Mouse (Mus musculus): ENCODE results near the gene Ank3. TPM values are rescaled to one million over a fixed set of nuclear protein-coding genes. Genes with fewer than 3 reads are reported as not detected.

Ank3 gene
- polyA plus RNA-seq, 1 experiment from 2014 or later, result 76.6 TPM

- Histone ChIP-seq H3K4me1 (replicated peaks) (no peaks in the 10 kb centered on the region), H3K4me3 (no peak overlapping the region), H3K9ac (no peak overlapping the region), H3K9me3 (no peaks in the 10 kb centered on the region), H3K27ac (replicated peaks) (no peak overlapping the region), H3K27me3 (no peaks in the 10 kb centered on the region), H3K4me2 (no peak overlapping the region), H3K36me3 (peaks cover 37% of the 10 kb centered on the region)
- WGBS, result 35% methylated on average over 4 of the region's 4 CpGs
- ATAC-seq (ENCODE audit: low FRiP score, low read depth), result no peak
These were observed 489.8 kb downstream of the Ank3 start for GRCm38 (mm10) chr10:69888399-69888798.

GRCm38 (mm10) chr10:69889779-69890178 lies 491.2 kb downstream of the Ank3 start:
- no peak overlapping the region for H3K4me2 ChIP-seq
- no peaks in the 10 kb centered on the region for H3K4me1 ChIP-seq (replicated peaks)
- no peaks in the 10 kb centered on the region for H3K9me3 ChIP-seq
- no peak overlapping the region for H3K9ac ChIP-seq
- no peak overlapping the region for H3K27ac ChIP-seq (replicated peaks)
- ATAC-seq (ENCODE audit: low FRiP score, low read depth), result no peak
- H3K27me3 ChIP-seq, result no peaks in the 10 kb centered on the region
- 19% methylated on average over 6 of the region's 6 CpGs for WGBS
- H3K4me3 ChIP-seq, result no peak overlapping the region
- H3K36me3 ChIP-seq, result peaks cover 29% of the 10 kb centered on the region

- no peak for ATAC-seq (ENCODE audit: low FRiP score, low read depth)
- peaks cover 25% of the 10 kb centered on the region for H3K36me3 ChIP-seq
- WGBS, result 88% methylated on average over 11 of the region's 11 CpGs
- H3K27ac ChIP-seq (replicated peaks), result no peak overlapping the region
- no peaks in the 10 kb centered on the region for H3K27me3 ChIP-seq
- no peaks in the 10 kb centered on the region for H3K4me1 ChIP-seq (replicated peaks)
- H3K4me2 ChIP-seq, result no peak overlapping the region
- no peak overlapping the region for H3K4me3 ChIP-seq
- H3K9me3 ChIP-seq, result no peaks in the 10 kb centered on the region
- no peak overlapping the region for H3K9ac ChIP-seq
These were observed 491.9 kb downstream of the Ank3 start for GRCm38 (mm10) chr10:69890389-69890985.

- H3K27me3 ChIP-seq, result no peaks in the 10 kb centered on the region
- WGBS, result 92% methylated on average over 18 of the region's 18 CpGs
- H3K4me1 ChIP-seq (replicated peaks), result no peaks in the 10 kb centered on the region
- no peak overlapping the region for H3K4me3 ChIP-seq
- no peak overlapping the region for H3K9ac ChIP-seq
- peaks cover 16% of the 10 kb centered on the region; the same call in 1 of the 2 replicates for H3K36me3 ChIP-seq
- H3K27ac ChIP-seq (replicated peaks), result no peak overlapping the region
- H3K4me2 ChIP-seq, result no peak overlapping the region
- no peaks in the 10 kb centered on the region for H3K9me3 ChIP-seq
- ATAC-seq (ENCODE audit: low FRiP score, low read depth), result no peak
These were observed 493.6 kb downstream of the Ank3 start for GRCm38 (mm10) chr10:69892162-69892561.

DNA sequence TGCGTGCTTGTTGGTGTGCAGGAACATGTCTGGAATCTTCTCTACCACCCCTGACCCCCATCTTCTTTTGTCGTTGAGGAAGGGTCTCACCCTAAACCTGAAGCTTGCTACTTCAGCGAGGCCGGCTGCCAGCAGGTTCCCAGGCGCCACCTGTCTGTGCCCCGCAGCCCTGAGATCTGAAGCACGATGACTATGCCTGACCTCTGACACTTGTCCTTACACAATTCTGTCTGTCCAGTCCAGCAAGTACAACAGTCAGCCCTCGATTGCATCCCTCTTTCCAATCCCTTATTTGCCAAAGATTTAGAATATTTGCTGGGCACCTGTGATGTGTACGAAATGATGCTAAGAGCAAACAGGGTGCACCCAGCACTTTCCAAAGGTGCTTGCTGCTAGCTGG lies 497.0 kb downstream of the Ank3 start:
- no peak overlapping the region for H3K4me2 ChIP-seq
- no peaks in the 10 kb centered on the region for H3K9me3 ChIP-seq
- no peak overlapping the region for H3K4me3 ChIP-seq
- H3K4me1 ChIP-seq (replicated peaks), result no peaks in the 10 kb centered on the region
- no peak for ATAC-seq (ENCODE audit: low FRiP score, low read depth)
- H3K27ac ChIP-seq (replicated peaks), result no peak overlapping the region
- no peak overlapping the region for H3K9ac ChIP-seq
- H3K36me3 ChIP-seq, result peaks cover 37% of the 10 kb centered on the region
- no peaks in the 10 kb centered on the region for H3K27me3 ChIP-seq
- WGBS, result 77% methylated on average over 9 of the region's 9 CpGs

DNA sequence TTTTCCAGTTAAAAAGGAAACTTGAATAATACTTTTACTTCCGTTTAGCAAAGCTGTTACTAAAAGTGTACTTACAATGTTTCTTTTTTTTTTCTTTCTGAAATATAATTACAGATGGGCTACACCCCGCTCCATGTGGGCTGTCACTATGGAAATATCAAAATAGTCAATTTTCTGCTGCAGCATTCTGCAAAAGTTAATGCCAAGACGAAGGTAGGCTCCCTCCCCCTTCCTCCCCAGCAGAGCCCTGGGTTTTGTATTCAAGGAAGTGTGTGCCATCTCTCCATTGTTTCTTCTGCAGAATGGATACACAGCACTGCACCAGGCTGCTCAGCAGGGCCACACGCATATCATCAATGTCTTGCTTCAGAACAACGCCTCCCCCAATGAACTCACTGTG lies 499.4 kb downstream of the Ank3 start:
- Histone ChIP-seq H3K4me2 (no peak overlapping the region), H3K27me3 (no peaks in the 10 kb centered on the region), H3K4me3 (no peak overlapping the region), H3K9ac (no peak overlapping the region), H3K4me1 (replicated peaks) (no peaks in the 10 kb centered on the region), H3K9me3 (no peaks in the 10 kb centered on the region), H3K36me3 (peaks cover 50% of the 10 kb centered on the region), H3K27ac (replicated peaks) (no peak overlapping the region)
- 62% methylated on average over 5 of the region's 5 CpGs for WGBS
- ATAC-seq (ENCODE audit: low FRiP score, low read depth), result no peak

- Histone ChIP-seq H3K4me1 (replicated peaks) (no peaks in the 10 kb centered on the region), H3K27me3 (no peaks in the 10 kb centered on the region), H3K9ac (no peak overlapping the region), H3K36me3 (peaks cover 46% of the 10 kb centered on the region), H3K4me2 (no peak overlapping the region), H3K4me3 (no peak overlapping the region), H3K9me3 (no peaks in the 10 kb centered on the region), H3K27ac (replicated peaks) (no peak overlapping the region)
- ATAC-seq (ENCODE audit: low FRiP score, low read depth), result no peak
- 88% methylated on average over 8 of the region's 8 CpGs for WGBS
These were observed 500.2 kb downstream of the Ank3 start for GRCm38 (mm10) chr10:69898821-69899220.

- Histone ChIP-seq H3K4me3 (no peak overlapping the region), H3K36me3 (peaks cover 43% of the 10 kb centered on the region), H3K27me3 (no peaks in the 10 kb centered on the region), H3K4me2 (no peak overlapping the region), H3K9ac (no peak overlapping the region), H3K4me1 (replicated peaks) (no peaks in the 10 kb centered on the region), H3K9me3 (no peaks in the 10 kb centered on the region), H3K27ac (replicated peaks) (no peak overlapping the region)
- 82% methylated on average over 3 of the region's 3 CpGs for WGBS
- ATAC-seq (ENCODE audit: low FRiP score, low read depth), result no peak
These were observed 501.2 kb downstream of the Ank3 start for GRCm38 (mm10) chr10:69899788-69900187.

DNA sequence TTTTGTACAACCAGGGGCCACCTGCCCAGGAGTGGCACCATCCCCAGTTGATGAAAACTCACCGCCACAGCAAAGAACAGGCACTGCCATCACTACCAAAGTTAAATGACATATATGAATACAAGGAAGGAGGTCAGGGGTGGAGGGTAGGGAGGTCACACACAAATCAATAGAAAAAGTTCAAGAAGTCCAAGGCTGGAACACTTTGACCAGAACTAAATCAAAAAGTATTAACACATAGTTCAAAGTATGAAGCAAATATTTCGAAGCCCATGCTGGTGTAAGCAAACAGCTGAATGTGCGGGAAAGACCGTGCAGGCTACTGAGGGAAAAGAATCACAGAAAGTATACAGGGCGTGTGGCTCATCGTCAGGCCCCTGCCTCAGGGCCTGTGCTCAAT lies 503.5 kb downstream of the Ank3 start:
- Histone ChIP-seq H3K4me2 (no peak overlapping the region), H3K27ac (replicated peaks) (no peak overlapping the region), H3K9ac (no peak overlapping the region), H3K36me3 (peaks cover 42% of the 10 kb centered on the region), H3K4me3 (no peak overlapping the region), H3K4me1 (replicated peaks) (no peaks in the 10 kb centered on the region), H3K9me3 (no peaks in the 10 kb centered on the region), H3K27me3 (no peaks in the 10 kb centered on the region)
- no peak for ATAC-seq (ENCODE audit: low FRiP score, low read depth)
- WGBS, result 86% methylated on average over 6 of the region's 6 CpGs

DNA sequence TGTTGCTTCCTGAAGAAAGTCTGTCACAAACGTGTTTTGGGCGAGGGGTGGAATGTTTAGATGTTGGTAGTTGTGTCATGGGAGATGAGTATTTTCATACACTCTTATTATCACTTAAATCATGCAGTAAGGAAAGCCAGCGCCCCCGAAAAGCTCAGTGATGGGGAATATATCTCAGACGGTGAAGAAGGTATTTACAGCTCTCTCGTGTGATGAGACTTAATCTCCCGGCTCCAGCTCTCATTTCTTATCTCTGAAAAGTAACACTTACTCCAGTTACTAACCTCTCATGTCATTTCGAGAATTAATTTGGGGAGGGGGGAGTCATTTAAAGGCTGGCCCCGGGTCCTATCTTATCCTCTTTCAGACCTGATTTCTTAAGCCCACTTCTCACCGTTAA lies 505.7 kb downstream of the Ank3 start:
- H3K36me3 ChIP-seq, result peaks cover 30% of the 10 kb centered on the region

DNA sequence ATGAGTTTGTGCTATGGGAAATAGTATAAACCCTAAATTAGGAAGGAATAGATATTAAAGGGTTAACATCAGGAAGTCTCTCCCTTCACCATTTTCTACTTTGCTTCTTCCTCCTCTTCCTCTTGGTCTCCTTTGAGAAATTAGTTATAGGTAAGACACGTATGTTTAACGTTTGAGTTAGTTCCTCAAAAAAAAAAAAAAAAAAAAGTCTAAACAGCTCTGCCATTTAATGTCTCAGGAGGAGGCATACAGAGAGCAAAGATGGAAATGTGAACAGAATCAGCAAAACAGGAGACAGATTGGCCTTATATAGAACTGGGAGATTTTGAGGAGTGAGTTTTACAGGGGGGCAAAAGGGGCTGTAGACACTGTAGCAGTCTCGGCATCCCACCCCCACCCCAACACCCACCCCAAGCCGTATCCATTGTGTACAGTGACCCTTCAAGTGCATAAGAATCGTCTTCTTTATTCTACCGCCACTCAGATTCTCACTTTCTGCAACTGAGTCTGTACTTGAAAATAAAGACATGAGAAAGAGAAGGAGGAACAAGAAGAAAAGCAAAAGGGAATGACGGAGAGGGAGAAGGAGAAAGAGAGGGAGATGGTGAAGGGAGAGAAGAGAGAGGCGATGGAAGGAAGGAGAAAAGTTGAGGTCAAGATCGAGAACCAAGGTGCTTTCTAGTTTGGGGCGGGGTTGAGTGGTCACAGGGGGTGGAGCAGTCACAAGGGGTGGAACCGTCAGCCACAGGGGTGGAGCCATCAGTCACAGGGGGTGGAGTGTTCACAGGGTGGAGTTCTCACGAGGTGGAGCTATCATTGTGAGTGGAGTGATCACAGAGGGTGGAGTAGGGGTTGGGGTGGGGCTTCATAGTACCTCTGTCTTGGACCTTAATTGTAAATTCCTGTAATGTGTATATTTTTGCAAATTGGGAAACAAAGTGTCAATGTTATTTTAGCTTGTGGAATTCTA lies 509.5 kb downstream of the Ank3 start:
- Histone ChIP-seq H3K36me3 (0 out of 2 replicates have a peak, but pooled peaks cover 3% of the 10 kb centered on the region), H3K9ac (no peak overlapping the region), H3K27me3 (no peaks in the 10 kb centered on the region), H3K27ac (replicated peaks) (no peak overlapping the region), H3K9me3 (no peaks in the 10 kb centered on the region), H3K4me1 (replicated peaks) (no peaks in the 10 kb centered on the region), H3K4me3 (no peak overlapping the region), H3K4me2 (no peak overlapping the region)
- ATAC-seq (ENCODE audit: low FRiP score, low read depth), result no peak
- WGBS, result 48% methylated on average over 12 of the region's 12 CpGs

More for the DNA sequence above, 505.7 kb downstream of the Ank3 start:
- no peaks in the 10 kb centered on the region for H3K27me3 ChIP-seq
- H3K4me1 ChIP-seq (replicated peaks), result no peaks in the 10 kb centered on the region
- no peak overlapping the region for H3K27ac ChIP-seq (replicated peaks)
- no peak for ATAC-seq (ENCODE audit: low FRiP score, low read depth)
- WGBS, result 70% methylated on average over 10 of the region's 10 CpGs
- H3K9ac ChIP-seq, result no peak overlapping the region
- H3K4me3 ChIP-seq, result no peak overlapping the region
- no peak overlapping the region for H3K4me2 ChIP-seq
- H3K9me3 ChIP-seq, result no peaks in the 10 kb centered on the region

GRCm38 (mm10) chr10:69909856-69910255 lies 511.3 kb downstream of the Ank3 start:
- Histone ChIP-seq H3K4me3 (no peak overlapping the region), H3K4me1 (replicated peaks) (no peaks in the 10 kb centered on the region), H3K27me3 (no peaks in the 10 kb centered on the region), H3K9me3 (no peaks in the 10 kb centered on the region), H3K36me3 (0 out of 2 replicates have a peak, but pooled peaks cover 3% of the 10 kb centered on the region), H3K4me2 (no peak overlapping the region), H3K27ac (replicated peaks) (no peak overlapping the region), H3K9ac (no peak overlapping the region)
- 92% methylated on average over 4 of the region's 4 CpGs for whole genome bisulfite sequencing
- ATAC-seq (ENCODE audit: low FRiP score, low read depth), result no peak
